Mouse (Mus musculus) Patski (cell line): Measurements from ENCODE around the gene Ttc28. TPM values are rescaled to one million over a fixed set of nuclear protein-coding genes. Genes with fewer than 3 reads are reported as not detected.

Experiments
- ATAC-seq: fragments of 100-300 bp; one replicate; pipeline ENCODE4 v1.8.0; 2021
- CTCF ChIA-PET: fragments of 350-600 bp; sonication (Branson Sonifier 250); formaldehyde crosslinking; loops from one replicate; lab custom pipeline; 2022; ENCODE audit warnings: inconsistent platforms; lab: Charles Lee
- POLR2A ChIA-PET: fragments of 350-600 bp; sonication (Branson Sonifier 250); formaldehyde crosslinking; loops from one replicate; lab custom pipeline; 2022; ENCODE audit warnings: antibody characterized with exemption, inconsistent platforms; lab: Charles Lee
- DNase-seq: peaks from one replicate; pipeline ENCODE4 v3.0.0-alpha.2; 2011; ENCODE audit warnings: low read depth, low spot score
- H3K27me3 ChIP-seq: fragments of 371-371 bp; one replicate; pipeline ENCODE4 v1.5.1; 2021
- CTCF ChIP-seq: fragments of 100-300 bp; IDR thresholded peaks from one replicate; pipeline ENCODE4 v1.5.1; 2021
- in situ Hi-C: fragments of 300-500 bp; cut with MboI; formaldehyde crosslinking; loops from 3 replicates; pipeline ENCODE4 v1.11.1; 2018; ENCODE audit warnings: low pct_unique_long_range_greater_than_20kb, mixed read lengths
- polyA plus RNA-seq: library from polyadenylated mRNA; unstranded; gene quantifications from one replicate; pipeline ENCODE4 v1.2.3, GENCODE M21; 2021

The Ttc28 gene
- polyA plus RNA-seq, 1 experiment from 2014 or later, result 9.0 TPM

GRCm38 (mm10) chr5:110978461-110978860 lies 98.9 kb downstream of the Ttc28 start:
- H3K27me3 ChIP-seq, result no peaks in the 10 kb centered on the region
- ChIA-PET CTCF (interaction anchor here (1.0 to 1.1 kb wide), 2 partner anchors 41 to 47 kb away, joined by 3 read pairs; no protein-coding TSS in a partner anchor), POLR2A (interaction anchor here (1.0 kb wide), 1 partner anchor 143 kb away, joined by 3 read pairs; no protein-coding TSS in a partner anchor)
- DNase-seq (no peak), ATAC-seq (no peak)
- TF ChIP-seq CTCF, result no peak
- in situ Hi-C loops, result no loop called here

DNA sequence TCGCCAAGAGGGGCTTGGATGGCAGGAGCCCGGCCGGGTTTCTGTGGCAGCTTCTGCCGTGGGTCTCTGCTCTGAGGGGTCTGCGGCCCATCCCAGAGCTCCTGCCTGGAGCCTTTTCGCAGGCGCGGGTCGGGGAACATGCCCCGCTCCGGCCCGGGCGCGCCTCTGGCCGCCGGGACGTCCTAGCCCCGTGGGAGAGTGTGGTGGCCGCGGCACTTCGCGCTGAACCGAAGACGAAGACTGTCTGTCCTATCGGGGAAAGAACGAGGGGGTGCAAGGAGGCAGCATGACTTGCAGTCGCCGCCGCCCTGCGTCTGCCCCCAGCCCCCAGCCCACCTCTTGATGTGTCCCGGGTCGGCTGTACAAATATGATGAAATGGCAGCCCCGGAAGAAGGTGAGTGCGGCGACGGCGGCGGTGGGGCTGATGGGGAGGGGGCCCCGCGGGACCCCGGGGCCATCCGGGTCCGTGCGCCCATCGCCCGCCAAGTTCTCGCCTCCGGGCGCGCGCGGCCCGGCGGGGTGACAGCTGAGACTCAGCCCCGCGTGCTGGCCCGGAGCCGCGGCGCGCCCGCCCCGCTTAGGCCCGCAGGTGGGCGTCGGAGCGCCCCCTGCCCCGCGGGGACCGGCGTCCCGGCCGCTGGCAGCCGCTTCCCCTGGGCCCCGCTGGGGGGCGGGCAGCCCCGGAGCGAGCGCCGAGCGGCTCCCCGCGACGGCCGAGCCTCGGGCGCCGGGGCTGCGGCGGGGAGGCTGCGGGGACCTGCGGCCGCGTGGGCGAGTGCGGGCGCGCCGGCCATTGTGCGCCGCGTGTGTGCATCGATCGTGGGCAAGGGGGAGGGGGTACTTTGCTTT lies 99.6 kb downstream of the Ttc28 start:
- ATAC-seq (peak; percentile 42), DNase-seq (no peak)
- TF ChIP-seq CTCF, result peak; percentile 60
- in situ Hi-C loops, result no loop called here
- ChIA-PET POLR2A (interaction anchor here (0.5 to 1.0 kb wide), 4 partner anchors 47 to 280 kb away, joined by 3 to 4 read pairs (median 4); no protein-coding TSS in a partner anchor), CTCF (interaction anchor here (0.9 to 1.1 kb wide), 3 partner anchors 47 to 290 kb away, joined by 3 read pairs; no protein-coding TSS in a partner anchor)
- H3K27me3 ChIP-seq, result no peaks in the 10 kb centered on the region

GRCm38 (mm10) chr5:110979861-110980346 lies 100.3 kb downstream of the Ttc28 start:
- in situ Hi-C loops, result loop anchor here (5.0 kb wide), 2 partner anchors 227 to 277 kb away; no protein-coding TSS in a partner anchor
- ChIA-PET POLR2A (interaction anchor here (0.6 to 0.7 kb wide), 2 partner anchors 48 to 279 kb away, joined by 3 to 4 read pairs; no protein-coding TSS in a partner anchor), CTCF (interaction anchor here (0.9 to 1.1 kb wide), 2 partner anchors 225 to 289 kb away, joined by 3 read pairs; no protein-coding TSS in a partner anchor)
- TF ChIP-seq CTCF, result no peak
- DNase-seq (peak; percentile 50), ATAC-seq (peak; percentile 28)
- no peaks in the 10 kb centered on the region for H3K27me3 ChIP-seq

DNA sequence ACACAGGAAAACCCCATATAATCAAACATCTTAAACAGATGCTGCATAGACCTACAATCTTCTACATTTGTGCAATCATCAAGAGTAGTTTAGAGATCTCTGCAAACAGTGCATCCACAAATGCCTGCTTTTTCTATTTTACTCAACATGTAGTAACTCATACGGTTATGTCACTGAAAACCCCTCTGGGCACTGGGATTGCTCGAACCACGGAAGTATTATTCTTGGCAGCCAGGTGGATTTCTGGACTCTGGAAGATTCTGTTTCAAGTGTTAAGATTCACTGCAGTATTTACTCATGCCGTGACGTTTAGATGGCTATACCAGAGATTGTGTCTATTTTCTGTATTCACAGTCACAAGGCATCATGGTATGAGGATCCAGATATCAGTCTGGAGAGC lies 101.0 kb downstream of the Ttc28 start:
- ChIA-PET POLR2A (no interaction called here), CTCF (interaction anchor here (0.6 to 1.1 kb wide), 3 partner anchors 132 to 288 kb away, joined by 3 read pairs; no protein-coding TSS in a partner anchor)
- ATAC-seq, result peak; percentile 44
- peak; percentile 47 for DNase-seq
- in situ Hi-C loops, result loop anchor here (5.0 kb wide), 2 partner anchors 227 to 277 kb away; no protein-coding TSS in a partner anchor
- TF ChIP-seq CTCF, result no peak
- no peaks in the 10 kb centered on the region for H3K27me3 ChIP-seq

GRCm38 (mm10) chr5:110982436-110982835 lies 102.8 kb downstream of the Ttc28 start:
- TF ChIP-seq CTCF, result no peak
- CTCF ChIA-PET, result no interaction called here
- DNase-seq (no peak), ATAC-seq (no peak)
- no peaks in the 10 kb centered on the region for H3K27me3 ChIP-seq
- in situ Hi-C loops, result loop anchor here (5.0 kb wide), 2 partner anchors 225 to 275 kb away; no protein-coding TSS in a partner anchor
- POLR2A ChIA-PET, result no interaction called here

- DNase-seq (no peak), ATAC-seq (no peak)
- CTCF ChIA-PET, result interaction anchor here (1.0 to 1.2 kb wide), 2 partner anchors 9 to 21 kb away, joined by 3 read pairs; no protein-coding TSS in a partner anchor
- POLR2A ChIA-PET, result no interaction called here
- in situ Hi-C loops, result loop anchor here (5.0 kb wide), 2 partner anchors 223 to 273 kb away; no protein-coding TSS in a partner anchor
- TF ChIP-seq CTCF, result no peak
- no peaks in the 10 kb centered on the region for H3K27me3 ChIP-seq
These were observed 104.6 kb downstream of the Ttc28 start for GRCm38 (mm10) chr5:110984136-110984681.

- DNase-seq, result no peak
These were observed 117.4 kb downstream of the Ttc28 start for GRCm38 (mm10) chr5:110996835-110997539.

GRCm38 (mm10) chr5:110997692-110998091 lies 118.1 kb downstream of the Ttc28 start:
- H3K27me3 ChIP-seq, result no peaks in the 10 kb centered on the region
- DNase-seq (no peak), ATAC-seq (no peak)
- POLR2A ChIA-PET, result interaction anchor here (0.6 to 1.1 kb wide), 2 partner anchors 39 to 250 kb away, joined by 3 to 4 read pairs; no protein-coding TSS in a partner anchor
- in situ Hi-C loops, result no loop called here
- TF ChIP-seq CTCF, result no peak
- CTCF ChIA-PET, result interaction anchor here (1.4 kb wide), 1 partner anchor 103 kb away, joined by 3 read pairs; no protein-coding TSS in a partner anchor

More at GRCm38 (mm10) chr5:110996835-110997539, 117.4 kb downstream of the Ttc28 start:
- ChIA-PET CTCF (interaction anchor here (0.8 to 1.4 kb wide), 4 partner anchors 11 to 104 kb away, joined by 3 read pairs; no protein-coding TSS in a partner anchor), POLR2A (interaction anchor here (0.6 to 1.1 kb wide), 2 partner anchors 40 to 250 kb away, joined by 3 to 4 read pairs; no protein-coding TSS in a partner anchor)
- no peak for ATAC-seq
- TF ChIP-seq CTCF, result no peak
- H3K27me3 ChIP-seq, result no peaks in the 10 kb centered on the region
- in situ Hi-C loops, result no loop called here

DNA sequence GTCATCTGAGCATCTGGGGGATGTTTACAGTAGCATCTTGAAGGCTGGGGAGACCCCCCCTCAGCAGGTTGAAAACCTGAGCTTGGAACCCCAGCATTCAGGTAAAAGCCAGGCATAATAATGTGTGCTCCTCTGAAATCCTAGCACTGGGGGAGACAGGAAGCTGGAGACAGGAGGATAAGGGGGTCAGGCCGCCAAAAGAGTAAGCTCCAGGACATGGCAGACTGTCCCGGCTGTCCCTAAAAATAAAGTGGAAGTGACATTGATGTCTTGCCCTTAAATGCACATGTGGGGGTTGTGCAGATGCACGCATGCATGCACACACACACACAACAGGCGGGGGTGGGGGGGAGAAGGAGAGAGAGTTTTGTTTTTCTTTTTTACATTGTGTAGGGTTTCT lies 118.7 kb downstream of the Ttc28 start:
- POLR2A ChIA-PET, result interaction anchor here (0.6 kb wide), 2 partner anchors 131 to 231 kb away, joined by 3 to 4 read pairs; no protein-coding TSS in a partner anchor
- ATAC-seq (no peak), DNase-seq (no peak)
- TF ChIP-seq CTCF, result no peak
- no peaks in the 10 kb centered on the region for H3K27me3 ChIP-seq
- in situ Hi-C loops, result no loop called here
- CTCF ChIA-PET, result interaction anchor here (1.4 kb wide), 1 partner anchor 103 kb away, joined by 3 read pairs; no protein-coding TSS in a partner anchor
